Mouse (Mus musculus) liver, embryonic 14.5 days (tissue): ENCODE data around the gene Pdk2.

ENCODE experiments used
- CTCF ChIP-seq: IDR thresholded peaks from 2 replicates; pipeline ENCODE4 v1.5.1; 2016; ENCODE audit warnings: antibody characterized with exemption, low read depth, control low read depth
- EP300 ChIP-seq: IDR thresholded peaks from 2 replicates; pipeline ENCODE4 v1.6.1; 2016; ENCODE audit warnings: antibody characterized with exemption, low read depth

- TF ChIP-seq CTCF, result no peak
- TF ChIP-seq EP300, result no peak
These were observed 52.2 kb downstream of the Pdk2 start for GRCm38 (mm10) chr11:94988780-94989561.
